Mouse (Mus musculus) layer of hippocampus, postnatal 36 days (tissue): ENCODE results near the gene Slc12a5. TPM values are rescaled to one million over a fixed set of nuclear protein-coding genes. Genes with fewer than 3 reads are reported as not detected.

ENCODE experiments used
- DNase-seq, 2 experiments: peaks; one replicate each; pipeline ENCODE4 v3.0.0; 2022
- total RNA-seq, 2 experiments: library from RNA; stranded (reverse); gene quantifications; 2 replicates each; pipeline ENCODE4 v1.2.3; 2021

The Slc12a5 gene
- 100 to 1,000 TPM; 398 to 404 TPM for total RNA-seq

DNA sequence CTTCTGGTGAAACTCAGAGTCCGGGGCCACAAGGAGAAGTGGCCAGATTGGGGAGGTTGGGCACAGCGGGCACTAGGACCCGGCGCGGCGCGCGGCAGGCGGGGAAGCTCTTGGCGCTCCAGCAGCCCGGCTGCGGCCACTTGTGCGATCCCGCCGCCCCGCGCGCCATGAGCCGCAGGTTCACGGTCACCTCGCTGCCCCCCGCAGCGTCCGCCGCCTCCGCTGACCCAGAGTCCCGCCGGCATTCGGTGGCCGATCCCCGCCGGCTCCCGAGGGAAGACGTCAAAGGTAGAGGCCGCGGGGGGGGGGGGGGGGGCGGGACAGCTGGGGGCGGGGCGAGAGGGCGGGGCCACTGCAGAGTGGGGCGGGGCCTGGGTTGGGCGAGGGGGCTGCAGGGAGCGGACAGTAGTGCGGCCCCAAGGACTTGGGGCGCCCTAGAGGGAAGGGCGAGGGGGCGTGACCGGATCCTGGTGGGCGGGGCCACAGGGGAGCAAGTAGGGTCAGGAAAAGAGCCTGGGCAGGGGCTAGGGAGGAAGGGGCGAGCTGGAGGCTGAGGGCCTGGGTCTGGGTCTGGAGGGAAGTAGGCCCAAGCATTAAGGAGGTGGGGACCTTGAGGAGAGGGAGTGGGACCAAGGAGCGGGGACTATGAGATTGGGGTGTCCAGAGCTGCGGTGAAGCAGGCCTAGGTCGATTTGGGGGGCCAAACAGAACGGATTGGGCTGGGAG, at the start of gene Slc12a5:
Slc12a5 (plus strand) TSS at position 87 of the 726 bp plus-strand sequence.
- DNase-seq, result peak; percentile 51 to 59

GRCm38 (mm10) chr2:164911086-164912048, 49.2 kb upstream of the Slc12a5 start, which contains the start of gene Zfp335:
Gene Zfp335, minus strand, starts transcription at chr2:164911757.
- peak; percentile 93 for DNase-seq

DNA sequence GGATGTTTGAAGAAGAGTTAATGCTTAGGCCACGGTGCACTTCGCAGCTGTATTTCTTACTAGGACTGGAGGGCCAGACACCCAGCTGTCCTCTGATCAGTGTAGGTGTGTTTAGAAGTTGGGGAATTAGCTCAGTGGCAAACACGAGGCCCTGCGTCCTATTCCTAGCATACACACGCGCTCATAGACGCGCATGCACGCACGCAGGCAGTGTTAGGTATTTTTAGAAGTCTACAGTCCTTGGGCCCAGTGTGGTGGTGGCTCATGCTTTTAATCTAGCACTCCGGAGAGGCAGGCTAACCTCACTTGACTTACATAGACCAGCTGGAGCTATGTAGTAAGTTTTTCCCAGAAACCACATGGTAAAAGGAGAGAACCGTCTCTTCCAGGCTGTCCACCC, 48.5 kb upstream of the Slc12a5 start:
- DNase-seq, result no peak

DNA sequence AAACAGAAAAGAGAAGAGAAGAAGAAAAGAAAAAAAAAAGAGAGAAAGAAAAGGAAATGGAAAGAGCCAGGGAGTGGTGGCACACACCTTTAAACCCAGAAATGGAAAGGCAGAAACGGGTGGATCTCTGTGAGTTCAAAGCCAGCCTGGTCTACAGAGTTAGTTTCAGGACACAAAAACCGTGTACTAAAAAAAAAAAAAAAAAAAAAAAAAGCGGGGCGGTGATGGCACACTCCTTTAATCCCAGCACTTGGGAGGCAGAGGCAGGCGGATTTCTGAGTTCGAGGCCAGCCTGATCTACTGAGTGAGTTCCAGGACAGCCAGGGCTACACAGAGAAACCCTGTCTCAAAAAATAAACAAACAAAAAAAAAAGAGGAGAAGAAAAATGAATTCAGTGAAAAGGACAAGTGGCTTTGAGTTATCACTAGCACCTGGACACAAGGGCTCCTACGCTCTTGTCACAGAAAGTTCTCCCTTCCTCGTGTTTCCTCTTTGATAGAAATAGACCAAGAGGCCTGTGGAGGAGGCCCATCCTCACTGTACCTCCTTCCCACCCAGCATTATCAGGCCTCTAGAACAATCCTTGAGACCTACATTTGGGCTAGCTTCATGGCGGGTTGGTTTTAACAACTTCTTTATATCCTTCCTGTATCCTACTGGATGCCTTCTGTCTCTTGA, 47.7 kb upstream of the Slc12a5 start:
- DNase-seq, result no peak

DNA sequence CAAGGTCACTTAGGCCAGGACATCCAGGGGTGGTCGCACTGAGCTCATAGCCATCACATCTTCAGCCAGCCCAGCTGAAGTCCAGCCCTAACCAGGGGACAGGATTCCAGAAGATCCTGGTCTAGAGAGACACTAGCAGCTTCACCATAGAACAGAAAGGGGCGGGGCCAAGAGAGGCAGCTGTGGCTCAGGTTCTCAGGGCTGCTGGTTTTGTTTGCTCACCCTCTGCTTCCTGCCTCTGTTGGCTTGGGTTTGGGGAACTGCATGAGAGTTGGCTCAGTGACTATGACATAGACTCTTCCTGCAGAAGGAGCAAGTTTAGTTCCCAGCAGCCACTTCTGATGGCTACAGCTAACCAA, 47.2 kb upstream of the Slc12a5 start:
- DNase-seq, result no peak

DNA sequence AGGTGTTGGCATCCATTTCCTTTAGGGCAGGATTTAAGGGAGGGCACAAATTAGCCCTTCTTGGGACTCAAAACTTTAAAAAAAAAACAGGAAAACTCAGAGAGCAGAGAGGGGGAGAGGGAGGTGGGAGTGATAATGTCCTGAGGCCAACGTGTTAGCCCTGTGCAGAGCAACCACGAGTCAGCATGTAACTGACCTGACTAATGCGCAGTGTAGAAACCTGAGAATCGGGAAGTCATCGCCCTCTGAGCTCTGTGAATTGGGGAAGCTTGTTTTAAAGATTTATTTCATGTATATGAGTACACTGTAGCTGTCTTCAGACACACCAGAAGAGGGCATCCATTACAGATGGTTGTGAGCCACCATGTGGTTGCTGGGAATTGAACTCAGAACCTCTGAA, 43.8 kb upstream of the Slc12a5 start:
- DNase-seq, result no peak

- no peak for DNase-seq
Measured at GRCm38 (mm10) chr2:164917371-164917770, 43.2 kb upstream of the Slc12a5 start.

DNA sequence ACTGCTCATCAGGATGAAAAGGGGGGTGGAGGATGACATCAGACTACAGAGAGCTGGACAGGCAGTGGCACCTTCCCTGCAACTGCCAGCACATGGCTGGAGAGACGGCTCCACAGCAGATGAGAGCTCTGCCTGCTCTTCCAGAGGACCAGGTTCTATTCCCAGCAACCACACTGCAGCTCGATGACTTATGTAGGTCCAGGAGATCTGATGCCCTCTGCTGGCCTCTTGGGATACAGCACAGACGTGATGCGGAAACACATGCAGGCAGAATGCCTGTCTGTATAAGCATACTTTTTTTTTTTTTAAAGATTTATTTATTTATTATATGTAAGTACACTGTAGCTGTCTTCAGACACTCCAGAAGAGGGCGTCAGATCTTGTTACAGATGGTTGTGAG, 42.3 kb upstream of the Slc12a5 start:
- DNase-seq, result no peak

- DNase-seq, result no peak
Measured at GRCm38 (mm10) chr2:164921984-164922383, 38.6 kb upstream of the Slc12a5 start.

DNA sequence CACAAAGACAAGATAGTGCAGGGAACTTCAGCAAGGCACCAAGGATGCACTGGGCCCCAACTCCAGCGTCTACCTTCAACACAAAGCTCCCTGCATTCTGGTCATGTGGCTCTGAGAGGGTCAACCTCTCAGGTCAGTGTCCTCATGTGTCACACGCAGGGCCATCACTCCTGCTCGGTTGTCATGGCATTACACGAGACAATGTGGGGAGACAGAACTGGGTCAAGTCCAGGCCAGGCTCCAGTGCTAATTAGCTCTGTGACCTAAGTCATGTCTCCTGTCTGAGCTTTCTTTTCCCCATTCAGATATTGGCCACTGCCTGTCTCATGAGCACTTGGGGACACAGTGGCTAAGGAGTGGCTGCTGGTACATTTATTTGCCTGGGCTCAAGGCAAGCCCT, 37.3 kb upstream of the Slc12a5 start:
- no peak for DNase-seq

DNA sequence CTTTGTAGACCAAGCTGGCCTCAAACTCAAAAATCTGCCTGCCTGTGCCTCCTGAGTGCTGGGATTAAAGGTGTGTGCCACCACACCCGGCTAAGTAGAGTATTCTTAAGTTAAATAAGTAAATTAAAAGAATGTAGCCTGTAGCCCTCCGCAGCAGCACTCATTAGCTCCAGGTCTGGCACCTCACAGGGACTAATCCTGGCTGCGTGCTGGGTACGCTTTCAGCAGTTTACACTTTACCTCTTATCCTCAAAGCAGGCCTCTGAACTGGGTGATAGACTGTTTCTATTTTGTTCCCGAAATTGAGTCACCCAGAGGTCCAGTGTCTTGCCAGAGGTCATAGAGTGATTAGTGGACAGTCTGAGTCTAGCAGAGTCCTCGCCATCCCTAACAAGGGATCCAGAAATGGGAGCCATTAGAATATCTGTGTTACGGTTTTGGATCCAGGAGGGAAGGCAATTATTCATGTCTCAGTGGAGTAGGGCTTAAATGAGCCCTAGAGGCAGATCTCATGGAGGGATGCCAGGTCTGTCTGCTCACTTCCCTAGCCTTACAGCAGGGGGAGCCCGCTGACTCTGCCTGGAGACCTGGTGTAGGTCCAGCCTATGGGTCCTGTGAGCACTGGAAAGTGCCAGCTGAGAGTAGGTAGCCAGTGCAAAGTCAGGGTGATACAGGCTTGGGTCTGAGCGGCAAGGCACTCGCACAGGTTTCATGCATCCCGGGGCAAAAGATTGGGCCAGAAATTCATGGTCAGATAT, 36.3 kb upstream of the Slc12a5 start:
- DNase-seq, result peak; percentile 87 to 88

DNA sequence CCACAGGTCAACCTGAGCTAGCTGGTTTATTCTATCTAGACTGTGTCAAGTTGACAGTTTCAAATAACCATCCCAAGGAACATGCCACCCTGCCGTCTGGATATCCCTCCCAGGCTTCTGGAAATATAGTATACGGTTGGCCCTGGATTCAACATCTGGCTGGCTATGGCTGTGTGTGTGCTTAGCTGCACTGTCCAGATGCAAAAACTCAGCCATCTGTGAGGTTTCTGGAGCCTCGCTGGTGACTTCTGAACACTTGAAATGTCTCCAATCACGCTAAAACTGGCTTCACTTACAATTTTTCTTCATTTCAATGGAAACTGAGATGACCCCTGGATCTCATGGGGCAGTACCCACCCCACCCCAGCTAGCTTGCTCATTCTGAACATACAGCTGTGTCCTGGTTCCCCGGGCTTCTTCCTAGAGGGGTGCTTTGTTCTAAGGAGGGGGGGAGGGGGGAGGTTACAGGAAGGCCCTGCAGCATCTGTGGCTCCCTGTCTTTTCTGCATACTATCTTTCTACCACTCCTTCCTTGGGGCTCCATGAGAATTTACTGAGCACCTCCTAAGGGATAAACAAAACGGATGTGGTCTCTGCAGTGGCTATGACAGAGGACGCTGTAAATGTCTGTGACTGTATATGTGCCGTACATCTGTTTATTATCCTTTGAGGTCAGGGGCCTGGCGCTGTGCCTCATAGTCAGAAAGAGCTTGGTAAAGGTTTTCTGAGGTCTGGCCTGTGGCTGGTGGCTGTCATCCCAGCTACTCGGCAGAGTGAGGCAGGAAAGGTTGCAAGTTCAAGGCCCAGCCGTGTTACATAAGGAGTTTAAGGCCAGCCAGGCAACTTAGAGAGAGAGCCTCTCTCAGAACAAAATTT, 29.7 kb upstream of the Slc12a5 start:
- no peak for DNase-seq

DNA sequence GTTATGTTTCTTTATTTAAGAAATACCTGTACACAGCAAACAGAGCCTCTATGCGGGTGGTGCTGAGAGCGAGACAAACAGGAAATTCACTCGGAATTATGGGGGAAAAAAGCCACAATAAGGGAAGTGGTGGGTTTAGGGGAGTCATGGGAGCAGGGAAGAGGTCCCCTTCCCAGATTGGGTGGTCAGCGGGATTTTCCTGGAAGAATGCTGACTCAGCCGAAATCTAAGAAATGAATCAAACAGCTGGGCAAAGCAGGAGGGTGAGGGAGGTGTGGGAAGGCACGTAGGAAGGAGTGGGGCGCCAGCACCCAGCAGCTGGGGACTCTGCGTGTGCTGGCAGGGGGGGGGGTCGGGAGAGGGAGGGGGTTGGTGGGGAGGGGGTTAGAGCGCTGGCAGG, 27.1 kb upstream of the Slc12a5 start:
- no peak for DNase-seq

GRCm38 (mm10) chr2:164935991-164936390, 24.6 kb upstream of the Slc12a5 start:
- no peak for DNase-seq

GRCm38 (mm10) chr2:164938146-164939091, 22.2 kb upstream of the Slc12a5 start:
- peak; percentile 59 to 65 for DNase-seq

- no peak for DNase-seq
Measured at GRCm38 (mm10) chr2:164939106-164939505, 21.5 kb upstream of the Slc12a5 start.

GRCm38 (mm10) chr2:164940140-164940830, 20.3 kb upstream of the Slc12a5 start, which contains the start of gene Mmp9:
Gene Mmp9, plus strand, starts transcription at chr2:164940780.
- no peak for DNase-seq

DNA sequence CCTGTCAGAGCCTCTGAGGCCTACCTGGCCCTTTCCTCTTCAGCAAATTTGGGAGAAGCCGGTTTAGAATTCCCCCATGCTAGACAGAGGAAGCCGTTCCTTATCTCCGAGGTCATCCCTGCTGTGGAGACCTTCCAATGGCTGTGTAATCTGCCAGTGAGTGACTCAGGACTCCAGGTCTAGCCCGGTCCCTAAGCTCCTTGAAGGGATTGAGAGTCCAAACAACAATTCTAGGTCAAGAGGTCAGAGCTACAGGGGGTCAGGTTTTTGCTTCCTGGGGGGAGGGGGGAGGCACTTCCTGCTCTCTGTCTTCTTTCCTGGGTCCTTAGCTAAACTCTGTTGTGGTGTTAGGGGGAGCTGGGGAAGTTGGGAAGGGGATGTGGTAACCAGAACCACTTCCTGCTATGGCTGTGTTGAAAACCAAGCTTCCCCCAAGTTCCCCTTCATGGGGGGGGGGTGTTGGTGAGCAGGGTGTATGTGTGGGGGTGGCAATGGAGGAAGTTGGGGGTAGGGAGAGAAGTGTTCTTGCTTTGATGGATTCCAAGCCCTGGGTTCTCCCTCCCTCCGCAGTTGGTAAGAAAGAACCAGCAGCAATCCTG, 17.8 kb upstream of the Slc12a5 start:
- no peak for DNase-seq

- DNase-seq, result no peak
Measured at GRCm38 (mm10) chr2:164947506-164947905, 13.1 kb upstream of the Slc12a5 start.
